Mouse (Mus musculus): ENCODE results near the gene Ulk1. TPM values are rescaled to one million over a fixed set of nuclear protein-coding genes. Genes with fewer than 3 reads are reported as not detected.
A peak's percentile ranks its signal among the peaks of the same experiment; 100 is the strongest.
"Not testable (repeated sequence)": the region's sequence is repeated elsewhere in the genome, so short reads cannot be mapped to it uniquely, and the experiment has no call there.

The Ulk1 gene
- polyA plus RNA-seq, 1 experiment from 2014 or later: 47.5 TPM

DNA sequence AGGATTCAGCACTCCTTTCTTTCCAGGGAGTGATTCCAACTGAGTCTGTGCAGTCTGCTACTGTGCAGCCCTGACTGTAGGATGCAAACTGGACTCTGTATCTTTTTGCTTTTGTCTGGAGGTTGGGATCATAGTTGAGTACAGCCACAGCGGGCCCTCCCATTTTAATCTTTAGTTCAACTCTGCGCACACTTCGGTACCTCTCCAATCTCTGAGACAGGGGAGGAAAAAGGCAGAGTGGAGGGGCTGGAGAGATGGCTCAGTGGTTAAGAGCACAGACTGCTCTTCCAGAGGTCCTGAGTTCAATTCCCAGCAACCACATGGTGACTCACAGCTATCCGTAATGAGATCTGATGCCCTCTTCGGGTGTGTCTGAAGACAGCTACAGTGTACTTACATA, 28.1 kb upstream of the Ulk1 start:
- H3K27ac ChIP-seq (ENCODE audit: low read length); H3K36me3 ChIP-seq (ENCODE audit: control insufficient read depth, insufficient read depth); H3K4me2 ChIP-seq (ENCODE audit: low read length); H3K9ac ChIP-seq (replicated peaks; ENCODE audit: low read depth, low read length); H3K9me3 ChIP-seq (ENCODE audit: control insufficient read depth, low read length); H3K27me3 ChIP-seq (replicated peaks; ENCODE audit: control insufficient read depth, insufficient read depth, low read length); ATAC-seq; H3K4me3 ChIP-seq (replicated peaks; ENCODE audit: low read length): not testable (repeated sequence)
- 88% methylated on average over 5 of the region's 5 CpGs for WGBS
- peaks cover 12% of the 10 kb centered on the region for H3K4me1 ChIP-seq (replicated peaks; ENCODE audit: control insufficient read depth, insufficient read depth, low read length)

DNA sequence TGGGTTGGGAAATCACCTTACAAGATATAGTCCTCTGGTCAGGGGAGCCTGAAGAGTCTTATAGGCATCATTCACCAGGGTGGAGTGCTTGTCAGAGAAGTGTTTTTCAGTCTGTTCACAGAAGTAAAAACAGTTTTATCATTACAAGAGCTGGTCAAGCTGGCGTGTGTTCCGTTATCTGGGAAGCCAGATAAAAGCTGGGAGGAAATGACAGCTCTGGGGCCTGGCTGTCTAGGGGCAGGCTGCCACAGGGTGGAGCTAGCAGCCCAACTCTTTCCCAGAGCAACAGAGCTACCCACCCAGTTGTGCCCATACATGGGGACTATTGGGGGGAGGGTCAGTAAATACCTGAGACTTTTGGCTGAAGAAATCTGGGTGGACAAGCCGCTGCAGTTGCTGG, 26.1 kb upstream of the Ulk1 start:
- H3K9me3 ChIP-seq (ENCODE audit: control insufficient read depth, low read length): no peaks in the 10 kb centered on the region
- H3K27ac ChIP-seq (ENCODE audit: low read length): no peak overlapping the region
- no peak overlapping the region for H3K4me2 ChIP-seq (ENCODE audit: low read length)
- ATAC-seq: no peak
- no peak overlapping the region for H3K4me3 ChIP-seq (replicated peaks; ENCODE audit: low read length)
- 29% methylated on average over 3 of the region's 3 CpGs for WGBS
- no peaks in the 10 kb centered on the region for H3K27me3 ChIP-seq (replicated peaks; ENCODE audit: control insufficient read depth, insufficient read depth, low read length)
- H3K4me1 ChIP-seq (replicated peaks; ENCODE audit: control insufficient read depth, insufficient read depth, low read length): peaks cover 12% of the 10 kb centered on the region
- H3K36me3 ChIP-seq (ENCODE audit: control insufficient read depth, insufficient read depth): no peaks in the 10 kb centered on the region
- no peak overlapping the region for H3K9ac ChIP-seq (replicated peaks; ENCODE audit: low read depth, low read length)

DNA sequence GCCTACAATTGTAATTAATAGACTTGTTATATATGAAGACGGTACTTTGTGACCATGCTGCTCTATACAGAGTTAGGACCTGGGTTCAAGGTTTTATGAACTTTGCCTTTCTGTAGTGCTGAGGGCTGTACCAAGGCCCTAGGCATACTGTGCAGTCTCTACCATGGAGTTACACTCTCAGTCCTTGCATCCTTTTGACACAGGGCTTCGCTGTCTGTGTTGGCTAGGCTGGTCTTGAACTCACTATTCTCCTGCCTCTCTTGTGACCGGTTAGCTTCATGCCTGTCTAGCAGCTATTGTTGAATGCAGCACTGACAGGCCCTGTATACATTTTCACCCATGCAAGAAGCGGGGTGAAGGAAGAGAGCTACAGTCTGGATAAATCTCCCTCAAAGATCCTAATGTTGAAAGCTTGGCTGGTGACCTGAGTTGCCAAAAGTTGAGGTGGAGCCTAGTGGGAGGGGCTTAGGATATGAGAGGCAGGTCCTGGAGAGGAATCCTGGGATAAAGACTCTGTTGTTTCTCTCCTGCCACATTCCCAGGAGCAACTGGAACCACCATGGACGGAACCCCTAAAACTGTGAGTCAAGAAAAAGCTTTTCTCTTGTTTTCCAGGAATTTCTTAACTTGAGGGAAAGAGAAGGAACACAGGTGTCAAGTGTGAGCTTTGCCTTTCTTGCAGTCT, 21.3 kb upstream of the Ulk1 start:
- H3K36me3 ChIP-seq (ENCODE audit: control insufficient read depth, insufficient read depth): no peaks in the 10 kb centered on the region

GRCm38 (mm10) chr5:110827576-110827975, 17.7 kb upstream of the Ulk1 start:
- H3K9ac ChIP-seq (replicated peaks; ENCODE audit: low read depth, low read length): no peak overlapping the region
- no peaks in the 10 kb centered on the region for H3K36me3 ChIP-seq (ENCODE audit: control insufficient read depth, insufficient read depth)
- H3K4me1 ChIP-seq (replicated peaks; ENCODE audit: control insufficient read depth, insufficient read depth, low read length): no peaks in the 10 kb centered on the region
- no peaks in the 10 kb centered on the region for H3K27me3 ChIP-seq (replicated peaks; ENCODE audit: control insufficient read depth, insufficient read depth, low read length)
- no peaks in the 10 kb centered on the region for H3K9me3 ChIP-seq (ENCODE audit: control insufficient read depth, low read length)
- H3K4me2 ChIP-seq (ENCODE audit: low read length): no peak overlapping the region
- no peak overlapping the region for H3K4me3 ChIP-seq (replicated peaks; ENCODE audit: low read length)
- no peak overlapping the region for H3K27ac ChIP-seq (ENCODE audit: low read length)
- no peak for ATAC-seq
- WGBS: 95% methylated on average over 5 of the region's 5 CpGs

More for the DNA sequence above, 21.3 kb upstream of the Ulk1 start:
- no peaks in the 10 kb centered on the region for H3K9me3 ChIP-seq (ENCODE audit: control insufficient read depth, low read length)
- no peaks in the 10 kb centered on the region for H3K4me1 ChIP-seq (replicated peaks; ENCODE audit: control insufficient read depth, insufficient read depth, low read length)
- H3K9ac ChIP-seq (replicated peaks; ENCODE audit: low read depth, low read length): no peak overlapping the region
- no peak for ATAC-seq
- H3K4me3 ChIP-seq (replicated peaks; ENCODE audit: low read length): no peak overlapping the region
- WGBS: 95% methylated on average over 5 of the region's 5 CpGs
- no peaks in the 10 kb centered on the region for H3K27me3 ChIP-seq (replicated peaks; ENCODE audit: control insufficient read depth, insufficient read depth, low read length)
- H3K4me2 ChIP-seq (ENCODE audit: low read length): no peak overlapping the region
- no peak overlapping the region for H3K27ac ChIP-seq (ENCODE audit: low read length)

DNA sequence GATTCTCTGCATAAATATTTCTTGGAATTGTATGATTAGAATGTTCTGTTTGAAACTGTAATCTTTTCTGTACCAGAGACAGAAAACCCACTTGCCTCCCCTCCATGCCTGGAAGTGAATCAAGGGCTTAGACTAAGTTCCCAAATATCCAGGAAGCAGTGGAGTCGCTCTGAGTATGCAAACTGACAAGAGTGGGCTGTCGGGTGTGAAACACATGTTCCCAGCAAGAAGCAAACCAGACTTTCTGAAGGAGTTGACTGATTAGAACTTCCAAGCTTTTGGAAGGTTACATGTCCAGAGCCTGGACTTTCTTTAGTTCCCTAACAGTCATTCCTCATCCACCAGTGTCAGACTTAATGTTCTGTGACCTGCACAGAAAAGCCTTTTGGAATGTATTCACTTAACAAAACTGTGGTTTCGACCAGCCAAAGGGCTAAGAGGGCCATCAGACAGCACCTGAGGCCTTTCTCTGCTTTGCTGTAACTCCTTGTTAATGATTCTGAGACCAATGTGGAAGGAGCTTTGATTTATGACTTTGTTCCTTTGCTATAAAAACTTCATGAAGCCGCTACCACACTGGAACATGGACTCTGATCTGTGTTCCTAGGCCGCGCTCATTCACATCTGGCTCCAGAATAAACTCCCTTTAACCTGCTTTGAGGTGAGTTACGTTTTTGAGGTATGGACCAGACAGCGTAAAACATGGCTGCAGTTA, 17.0 kb upstream of the Ulk1 start:
- Histone ChIP-seq H3K4me2 (ENCODE audit: low read length) (no peak overlapping the region), H3K27me3 (replicated peaks; ENCODE audit: control insufficient read depth, insufficient read depth, low read length) (no peaks in the 10 kb centered on the region), H3K36me3 (ENCODE audit: control insufficient read depth, insufficient read depth) (no peaks in the 10 kb centered on the region), H3K27ac (ENCODE audit: low read length) (no peak overlapping the region), H3K4me1 (replicated peaks; ENCODE audit: control insufficient read depth, insufficient read depth, low read length) (no peaks in the 10 kb centered on the region), H3K4me3 (replicated peaks; ENCODE audit: low read length) (no peak overlapping the region), H3K9me3 (ENCODE audit: control insufficient read depth, low read length) (no peaks in the 10 kb centered on the region), H3K9ac (replicated peaks; ENCODE audit: low read depth, low read length) (no peak overlapping the region)
- 94% methylated on average over 8 of the region's 8 CpGs for WGBS
- ATAC-seq: no peak

DNA sequence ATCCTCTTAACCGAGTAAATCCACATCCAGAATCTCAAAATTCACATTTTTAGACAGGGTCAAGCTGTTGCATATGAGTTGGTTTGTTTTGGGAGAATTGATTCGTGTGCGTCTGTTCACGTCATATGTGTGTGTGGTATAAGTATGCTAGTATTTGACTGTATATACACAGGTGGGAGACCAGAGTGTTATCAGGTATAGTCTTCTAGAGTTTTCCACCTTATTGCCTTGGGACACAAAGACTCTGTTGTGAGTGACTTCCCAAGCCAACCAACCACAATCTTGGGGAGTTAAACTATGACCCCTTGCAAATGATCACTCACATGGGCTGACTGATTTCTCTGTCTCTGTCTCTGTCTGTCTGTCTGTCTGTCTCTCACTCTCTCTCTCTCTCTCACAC, 14.5 kb upstream of the Ulk1 start:
- no peaks in the 10 kb centered on the region for H3K36me3 ChIP-seq (ENCODE audit: control insufficient read depth, insufficient read depth)
- no peaks in the 10 kb centered on the region for H3K9me3 ChIP-seq (ENCODE audit: control insufficient read depth, low read length)
- no peaks in the 10 kb centered on the region for H3K27me3 ChIP-seq (replicated peaks; ENCODE audit: control insufficient read depth, insufficient read depth, low read length)
- ATAC-seq: no peak
- H3K9ac ChIP-seq (replicated peaks; ENCODE audit: low read depth, low read length): no peak overlapping the region
- 90% methylated on average over 4 of the region's 4 CpGs for WGBS
- H3K4me1 ChIP-seq (replicated peaks; ENCODE audit: control insufficient read depth, insufficient read depth, low read length): no peaks in the 10 kb centered on the region
- no peak overlapping the region for H3K27ac ChIP-seq (ENCODE audit: low read length)
- no peak overlapping the region for H3K4me3 ChIP-seq (replicated peaks; ENCODE audit: low read length)
- H3K4me2 ChIP-seq (ENCODE audit: low read length): no peak overlapping the region

DNA sequence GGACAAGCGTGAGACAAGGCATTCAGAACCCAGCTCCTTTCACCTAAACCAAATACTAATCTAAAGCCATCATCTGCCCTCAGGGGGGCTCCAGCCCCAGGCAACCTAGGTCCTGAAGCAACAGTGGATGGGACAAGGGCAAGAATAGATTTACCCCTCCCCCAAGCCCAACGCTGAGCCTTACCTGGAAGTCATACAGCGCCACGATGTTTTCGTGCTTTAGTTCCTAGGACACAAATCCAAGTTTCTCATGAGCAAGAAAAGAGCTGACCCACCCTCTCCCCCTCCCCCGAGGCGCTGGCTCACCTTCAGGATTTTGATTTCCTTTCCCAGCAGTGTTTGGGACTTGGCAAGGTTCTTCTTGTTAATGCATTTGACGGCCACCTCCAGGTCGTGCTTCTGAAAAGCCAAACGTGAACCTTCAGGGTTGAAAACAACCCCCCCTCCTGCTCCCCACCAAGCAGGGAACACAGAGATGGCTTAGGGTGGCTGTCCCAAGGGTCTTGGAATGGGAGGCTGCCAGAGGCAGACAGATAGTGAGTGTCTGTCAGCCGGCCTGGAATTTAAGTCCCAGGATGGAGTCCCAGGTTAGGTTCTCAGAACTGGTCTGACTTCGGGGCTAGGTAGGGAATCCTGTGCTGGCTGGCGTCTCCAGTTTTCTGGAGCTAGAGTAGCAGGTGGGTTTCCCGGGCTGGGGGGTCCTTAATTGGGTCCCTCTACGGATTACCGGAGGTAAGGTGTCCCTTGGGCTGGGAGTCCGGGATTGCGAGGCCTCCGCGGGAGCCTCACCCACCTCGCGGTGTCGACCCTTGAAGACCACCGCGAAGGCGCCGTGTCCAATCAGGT, 853 bp downstream of the Ulk1 start:
- Histone ChIP-seq H3K4me1 (replicated peaks; ENCODE audit: control insufficient read depth, insufficient read depth, low read length) (peaks cover 45% of the 10 kb centered on the region), H3K27me3 (replicated peaks; ENCODE audit: control insufficient read depth, insufficient read depth, low read length) (no peaks in the 10 kb centered on the region), H3K4me2 (ENCODE audit: low read length) (peak overlapping the region; percentile 97), H3K9ac (replicated peaks; ENCODE audit: low read depth, low read length) (peak overlapping the region; percentile 93), H3K4me3 (replicated peaks; ENCODE audit: low read length) (peak overlapping the region; percentile 86), H3K9me3 (ENCODE audit: control insufficient read depth, low read length) (no peaks in the 10 kb centered on the region), H3K36me3 (ENCODE audit: control insufficient read depth, insufficient read depth) (no peaks in the 10 kb centered on the region), H3K27ac (ENCODE audit: low read length) (peak overlapping the region; percentile 90)
- 2% methylated on average over 27 of the region's 27 CpGs for WGBS
- ATAC-seq: no peak; the same call in 1 of the 2 replicates

DNA sequence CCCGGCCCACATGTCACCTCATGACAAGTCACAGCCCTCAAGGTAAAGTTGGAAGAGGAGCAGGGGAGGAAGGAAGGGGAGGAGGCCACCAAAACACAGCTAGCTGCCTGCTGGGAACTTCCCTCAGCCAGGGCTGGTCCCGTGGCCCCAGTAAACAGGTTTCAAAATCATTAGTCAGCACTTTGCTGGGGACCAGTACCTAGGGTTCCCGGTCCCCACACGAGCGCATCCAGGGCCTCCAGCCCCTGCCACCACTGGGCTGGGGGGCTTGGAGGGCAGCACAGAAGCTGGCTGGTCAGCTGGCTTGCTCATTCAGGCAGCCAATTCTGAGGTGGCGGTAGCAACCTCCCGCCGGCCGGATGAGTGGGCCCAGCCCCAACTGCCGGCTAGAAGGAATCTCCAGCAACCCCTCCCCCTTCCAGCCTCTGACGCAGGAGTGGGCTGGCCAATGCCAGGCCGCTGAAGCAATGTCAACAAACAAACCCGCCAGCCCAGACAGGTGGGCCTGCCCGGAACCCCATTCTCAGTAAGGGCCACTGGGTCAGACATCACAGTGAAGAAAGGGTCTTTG, 1.8 kb downstream of the Ulk1 start:
- Histone ChIP-seq H3K27ac (ENCODE audit: low read length) (no peak overlapping the region; the same call in 1 of the 2 replicates), H3K9ac (replicated peaks; ENCODE audit: low read depth, low read length) (peak overlapping the region; percentile 93), H3K4me3 (replicated peaks; ENCODE audit: low read length) (peak overlapping the region; percentile 86), H3K4me2 (ENCODE audit: low read length) (peak overlapping the region; percentile 97), H3K9me3 (ENCODE audit: control insufficient read depth, low read length) (no peaks in the 10 kb centered on the region), H3K36me3 (ENCODE audit: control insufficient read depth, insufficient read depth) (no peaks in the 10 kb centered on the region), H3K27me3 (replicated peaks; ENCODE audit: control insufficient read depth, insufficient read depth, low read length) (no peaks in the 10 kb centered on the region), H3K4me1 (replicated peaks; ENCODE audit: control insufficient read depth, insufficient read depth, low read length) (peaks cover 48% of the 10 kb centered on the region)
- WGBS: 2% methylated on average over 14 of the region's 14 CpGs
- ATAC-seq: 0 out of 2 replicates have a peak, but pooled peaks have one; percentile 16

DNA sequence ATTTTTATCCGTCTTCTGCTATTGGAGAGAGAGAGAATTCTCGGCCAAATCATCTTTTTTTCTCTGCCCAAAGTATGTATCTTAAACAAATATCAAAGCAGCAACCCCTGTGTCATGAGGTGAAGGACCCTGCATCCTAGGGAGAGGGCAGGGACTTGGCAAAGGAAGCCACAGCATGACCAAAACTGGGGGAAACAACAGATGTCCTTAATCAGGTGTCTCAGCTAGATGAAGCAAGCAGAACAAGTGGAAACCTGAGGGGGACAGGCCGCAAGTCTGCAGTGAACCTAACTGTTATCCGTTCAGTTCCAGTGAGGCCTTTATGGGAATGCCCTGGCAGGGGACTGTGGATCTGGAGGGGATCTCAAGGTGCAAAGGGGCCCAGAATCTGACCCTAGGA, 2.4 kb downstream of the Ulk1 start:
- Histone ChIP-seq H3K27me3 (replicated peaks; ENCODE audit: control insufficient read depth, insufficient read depth, low read length) (no peaks in the 10 kb centered on the region), H3K4me2 (ENCODE audit: low read length) (peak overlapping the region; percentile 97), H3K36me3 (ENCODE audit: control insufficient read depth, insufficient read depth) (0 out of 2 replicates have a peak, but pooled peaks cover 2% of the 10 kb centered on the region), H3K9me3 (ENCODE audit: control insufficient read depth, low read length) (no peaks in the 10 kb centered on the region), H3K4me3 (replicated peaks; ENCODE audit: low read length) (peak overlapping the region; percentile 86), H3K4me1 (replicated peaks; ENCODE audit: control insufficient read depth, insufficient read depth, low read length) (peaks cover 53% of the 10 kb centered on the region), H3K27ac (ENCODE audit: low read length) (no peak overlapping the region), H3K9ac (replicated peaks; ENCODE audit: low read depth, low read length) (peak overlapping the region; percentile 93)
- WGBS: 86% methylated on average over 4 of the region's 4 CpGs
- no peak for ATAC-seq
